Mouse (Mus musculus): Measurements from ENCODE around the gene Zbtb7b. TPM values are rescaled to one million over a fixed set of nuclear protein-coding genes. Genes with fewer than 3 reads are reported as not detected.
"Not testable (repeated sequence)": the region's sequence is repeated elsewhere in the genome, so short reads cannot be mapped to it uniquely, and the experiment has no call there.

Gene Zbtb7b
- 10 to 100 TPM; 62.3 to 62.4 TPM for total RNA-seq (2021)
- long read RNA-seq, experiment 1, partial matches to known transcripts: 6 of 15 reads
- long read RNA-seq, experiment 1, other reads (novel, unspliced or antisense): 9 of 15 reads
- long read RNA-seq, experiment 2, partial matches to known transcripts: 14 of 27 reads
- long read RNA-seq, experiment 2, other reads (novel, unspliced or antisense): 10 of 27 reads

DNA sequence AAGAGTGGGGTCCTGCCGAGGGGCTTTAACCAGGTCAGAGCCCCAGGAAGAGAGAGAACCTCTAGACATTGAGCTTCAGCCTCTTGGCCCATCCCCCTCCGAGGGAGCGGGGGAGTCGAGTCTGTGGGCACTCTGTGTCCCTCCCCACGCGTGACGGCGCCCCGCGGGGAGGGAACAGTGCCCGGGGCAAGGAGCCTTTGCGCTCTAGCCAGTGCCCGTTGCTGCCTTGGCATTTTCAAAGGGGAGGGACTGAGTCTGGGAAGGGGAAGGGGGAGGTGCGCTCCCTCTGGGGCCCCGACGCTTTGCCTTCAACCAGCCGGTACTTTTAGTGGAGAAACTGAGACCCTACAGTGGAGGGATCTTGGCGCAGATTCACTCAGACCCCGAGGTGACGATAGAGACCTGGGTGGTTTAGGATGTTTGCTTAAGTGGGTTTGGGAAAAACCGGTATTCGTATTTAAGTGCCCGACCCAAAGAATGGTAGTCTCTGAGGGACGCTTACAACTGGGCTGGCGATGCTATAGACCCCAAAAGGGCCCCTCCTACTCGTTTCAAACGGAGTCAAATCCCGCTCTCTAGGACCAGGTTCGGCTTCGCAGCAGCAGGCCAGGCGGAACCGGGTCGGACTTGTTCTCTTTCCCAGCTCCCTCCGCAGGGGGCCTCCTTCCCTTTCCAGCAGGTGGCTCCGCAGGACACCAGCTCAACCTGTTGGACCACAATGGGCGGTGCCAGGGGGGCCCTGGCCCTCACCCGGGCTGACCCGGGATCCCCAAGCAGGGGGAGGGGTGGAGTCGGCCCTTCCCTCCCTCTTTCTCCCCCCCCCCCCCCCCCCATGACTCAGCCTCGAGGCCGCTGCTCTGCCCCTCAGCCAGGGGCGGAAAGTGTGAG lies at the start of gene Zbtb7b:
Gene Zbtb7b, minus strand, starts transcription at position 771 of the 888 bp plus-strand sequence.
- peak; percentile 89 for DNase-seq

GRCm38 (mm10) chr3:89440691-89441090 lies 46.1 kb upstream of the Zbtb7b start:
- peak; percentile 64 for DNase-seq

DNA sequence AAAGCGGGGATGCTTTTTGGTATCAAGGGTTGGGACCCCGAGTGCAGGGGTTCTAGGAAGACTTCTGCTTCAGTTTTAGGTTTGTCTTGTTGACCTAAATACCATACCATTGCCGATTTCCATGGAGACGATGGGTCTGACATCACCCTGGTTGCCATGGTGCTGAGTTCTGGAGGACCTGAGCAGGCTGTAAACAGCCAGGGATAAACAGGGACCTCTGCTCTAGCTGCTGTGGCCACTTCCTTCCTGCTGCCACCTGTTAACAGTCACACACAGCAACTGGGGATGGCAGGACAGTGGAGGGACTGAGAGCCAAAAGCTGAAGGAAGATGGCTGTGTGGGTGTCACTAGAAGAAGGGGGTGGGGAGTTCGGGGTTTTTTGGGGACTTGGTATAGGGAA lies 42.7 kb upstream of the Zbtb7b start:
- DNase-seq: peak; percentile 40

DNA sequence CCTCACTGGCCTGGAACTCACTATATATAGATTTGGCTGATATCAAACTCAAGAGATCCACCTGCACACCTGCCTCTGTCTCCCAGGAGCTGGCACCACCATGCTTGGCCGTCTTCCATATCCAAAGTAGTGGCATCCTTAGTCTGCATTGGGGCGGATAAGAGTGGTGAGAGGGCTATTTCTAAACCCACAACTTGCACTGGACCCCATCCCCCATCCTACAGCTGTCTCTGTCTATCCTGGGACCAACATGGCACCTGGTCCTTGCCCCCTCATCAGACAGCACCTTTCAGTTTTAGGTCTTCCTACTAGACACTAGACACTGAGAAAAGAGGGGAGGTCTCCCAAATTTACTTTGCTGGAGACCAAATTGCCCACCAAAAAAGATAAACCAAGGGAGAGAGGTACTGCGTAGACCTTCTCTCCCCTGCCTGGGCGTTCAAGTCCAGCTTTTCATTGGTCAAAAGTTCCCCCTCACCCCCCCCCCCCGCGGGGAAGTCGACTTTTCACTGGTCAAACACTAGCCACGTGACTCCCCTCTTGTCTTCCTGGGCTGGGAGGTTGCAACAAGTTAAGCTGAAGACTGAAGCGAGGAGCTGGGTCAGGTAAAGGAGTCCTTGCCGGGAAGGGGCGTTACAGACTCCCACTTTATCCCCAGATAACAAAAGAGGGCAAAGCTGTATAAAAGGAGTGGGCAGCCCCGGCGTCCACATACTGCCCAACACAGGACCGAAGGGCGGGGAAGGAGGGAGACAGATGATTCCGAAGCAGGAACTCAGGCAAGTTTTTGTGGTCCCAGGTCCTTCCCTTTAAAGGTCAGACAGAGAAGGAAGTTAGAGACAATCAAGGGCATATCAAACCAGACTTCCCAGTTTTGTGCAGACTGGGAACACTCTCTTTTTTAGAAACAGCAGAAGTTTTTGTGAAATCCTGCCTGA lies 41.9 kb upstream of the Zbtb7b start, which contains the start of gene Pbxip1:
Gene Pbxip1, plus strand, starts transcription at position 531 of the 938 bp plus-strand sequence.
- peak; percentile 79 for DNase-seq

DNA sequence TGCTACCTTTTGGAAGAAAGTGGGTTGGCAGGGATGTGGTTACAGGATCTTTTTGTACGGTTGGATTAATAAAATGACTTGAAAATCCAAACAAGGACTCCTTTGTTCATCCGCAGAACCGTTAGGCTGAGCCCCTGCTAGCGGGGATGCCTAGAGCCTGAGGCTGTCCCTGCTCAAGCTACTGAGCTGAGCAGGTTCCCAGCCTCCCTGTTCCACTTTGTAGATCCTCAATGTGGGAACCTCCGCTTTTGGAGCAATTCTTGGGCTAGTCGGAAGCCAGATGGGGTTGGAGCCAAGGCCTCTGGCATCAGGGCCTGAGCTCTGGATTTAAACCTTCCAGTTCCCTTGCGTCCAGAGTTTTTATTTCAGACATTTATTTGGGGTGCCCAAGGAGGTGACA lies 40.5 kb upstream of the Zbtb7b start:
- no peak for DNase-seq

GRCm38 (mm10) chr3:89434532-89434931 lies 40.0 kb upstream of the Zbtb7b start:
- no peak for DNase-seq

DNA sequence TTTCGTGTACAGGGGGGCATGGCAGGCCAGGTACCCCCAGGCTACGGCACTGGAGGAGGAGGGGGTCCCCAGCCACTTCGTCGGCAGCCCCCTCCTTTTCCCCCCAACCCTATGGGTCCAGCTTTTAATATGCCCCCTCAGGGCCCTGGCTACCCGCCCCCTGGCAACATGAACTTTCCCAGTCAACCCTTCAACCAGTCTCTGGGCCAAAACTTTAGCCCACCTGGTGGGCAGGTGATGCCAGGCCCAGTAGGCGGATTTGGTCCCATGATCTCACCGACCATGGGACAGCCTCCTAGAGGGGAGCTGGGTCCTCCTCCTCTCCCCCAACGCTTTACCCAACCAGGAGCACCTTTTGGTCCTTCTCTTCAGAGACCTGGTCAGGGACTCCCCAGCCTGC lies 38.0 kb upstream of the Zbtb7b start:
- no peak for DNase-seq

DNA sequence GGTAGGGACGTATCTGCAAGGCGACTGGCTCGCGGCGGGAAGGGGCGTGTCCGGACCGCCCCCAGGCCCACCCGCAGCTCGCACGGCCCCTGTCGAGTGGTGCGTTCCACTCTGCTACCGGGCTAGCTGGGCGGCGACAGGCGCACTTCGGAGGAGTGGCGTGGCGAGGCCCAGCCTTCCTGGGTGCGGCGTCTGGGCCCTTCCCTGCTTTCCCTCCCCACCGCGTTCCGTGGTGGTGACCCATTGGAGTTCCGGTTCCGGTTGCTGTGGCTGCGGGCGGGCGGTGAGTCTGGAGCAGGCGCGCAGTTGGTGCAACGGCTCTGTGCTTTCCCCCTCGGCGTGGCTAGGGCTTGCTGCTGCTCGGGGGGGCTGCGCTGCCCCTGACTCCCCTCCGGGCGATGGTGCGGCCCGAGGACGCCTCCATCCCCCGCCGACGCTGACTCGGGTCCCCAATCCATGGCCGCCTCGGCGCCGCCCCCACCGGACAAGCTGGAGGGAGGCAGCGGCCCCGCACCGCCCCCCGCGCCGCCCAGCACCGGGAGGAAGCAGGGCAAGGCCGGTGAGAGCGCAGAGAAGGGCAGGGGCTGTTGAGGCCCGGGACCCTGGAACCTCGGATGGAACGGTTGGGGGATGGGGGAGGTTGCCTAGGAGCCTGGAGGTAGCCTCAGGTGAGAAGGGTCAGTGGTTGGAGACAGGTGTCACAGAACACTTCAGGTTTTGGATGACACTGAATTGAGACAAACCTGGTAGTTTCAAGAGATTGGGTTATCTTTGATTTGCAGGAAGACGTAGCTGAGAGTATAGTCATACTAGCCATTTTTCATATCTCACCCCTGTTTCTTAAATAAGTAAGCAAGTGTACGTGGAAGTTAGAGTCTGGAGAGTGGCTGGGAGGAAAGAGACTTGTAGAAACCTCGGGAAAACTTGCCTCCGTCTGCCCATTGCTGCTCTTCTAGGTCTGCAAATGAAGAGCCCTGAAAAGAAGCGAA lies 35.9 kb upstream of the Zbtb7b start, which contains the start of gene Pygo2:
Gene Pygo2, plus strand, starts transcription at position 44 of the 989 bp plus-strand sequence.
- DNase-seq: peak; percentile 97

DNA sequence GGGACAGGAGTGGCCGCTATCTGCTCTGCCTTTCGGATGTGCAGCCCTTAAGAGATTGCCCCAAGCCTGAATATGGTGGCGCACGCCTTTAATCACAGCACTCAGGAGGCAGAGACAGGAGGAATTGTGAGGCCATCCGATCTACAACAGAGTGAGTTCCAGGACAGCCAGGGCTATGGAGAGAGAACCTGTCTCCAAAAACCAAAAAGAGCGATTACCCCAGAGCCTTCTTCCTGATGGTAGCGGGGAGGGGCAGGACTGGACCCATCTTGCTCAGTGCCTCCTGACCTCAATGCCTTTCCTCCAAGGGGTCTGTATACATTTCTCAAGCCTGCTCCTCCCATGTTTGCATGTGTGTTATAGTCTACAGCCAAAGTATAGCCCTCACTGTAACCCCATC lies 34.4 kb upstream of the Zbtb7b start:
- not testable (repeated sequence) for DNase-seq

DNA sequence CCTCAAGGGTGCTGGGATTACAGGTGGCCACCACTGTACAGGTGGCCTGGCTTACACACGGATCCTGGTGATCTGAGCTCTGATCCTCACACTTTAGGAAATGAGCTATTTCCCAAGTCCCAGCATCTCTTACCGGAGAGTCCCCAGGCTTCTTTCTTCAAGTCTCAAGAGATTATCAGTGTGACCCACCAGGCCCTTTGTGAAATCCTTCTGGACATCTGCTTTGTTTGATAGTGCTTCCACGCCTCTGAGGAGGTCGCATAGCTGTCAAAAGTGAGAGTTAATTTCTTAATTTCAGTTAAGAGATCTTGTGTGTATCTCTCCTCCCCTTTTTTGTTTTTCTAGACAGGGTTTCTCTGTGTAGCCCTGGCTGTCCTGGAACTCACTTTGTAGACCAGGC lies 31.3 kb upstream of the Zbtb7b start:
- no peak for DNase-seq

- DNase-seq: no peak
Observed at GRCm38 (mm10) chr3:89425141-89425525, 30.6 kb upstream of the Zbtb7b start.

GRCm38 (mm10) chr3:89424416-89425140 lies 30.0 kb upstream of the Zbtb7b start:
- no peak for DNase-seq

DNA sequence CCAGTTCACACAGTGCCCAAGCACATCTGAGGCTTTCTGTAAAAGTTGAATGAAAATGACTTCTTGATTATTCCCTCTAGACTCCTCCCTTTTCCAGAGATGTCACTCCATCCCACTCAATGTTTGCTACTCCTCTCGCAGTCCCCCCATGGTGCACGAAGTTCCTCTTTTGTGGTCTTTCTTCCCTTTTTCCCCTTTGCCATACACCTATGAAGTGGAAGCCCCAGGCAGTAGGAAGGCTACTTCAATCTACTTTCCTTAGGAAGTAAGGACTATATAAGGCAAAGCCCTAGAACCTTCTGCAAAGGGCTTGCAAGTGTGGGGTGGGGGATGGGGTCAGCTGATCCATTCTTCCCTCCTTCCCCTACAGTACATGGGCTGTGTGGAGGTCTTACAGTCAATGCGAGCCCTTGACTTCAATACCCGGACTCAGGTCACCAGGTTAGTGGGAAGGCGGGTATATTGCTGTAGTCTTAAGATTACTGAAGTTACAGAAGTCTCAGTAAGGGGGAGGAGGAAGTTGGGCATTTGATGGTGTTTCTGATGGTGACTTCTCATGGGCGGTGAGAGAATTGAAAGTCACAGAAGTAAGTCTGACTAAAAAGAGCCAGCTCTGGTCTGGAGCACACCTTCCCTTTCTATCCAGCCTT lies 28.1 kb upstream of the Zbtb7b start:
- DNase-seq: no peak

GRCm38 (mm10) chr3:89421810-89422473 lies 27.4 kb upstream of the Zbtb7b start:
- peak; percentile 24 for DNase-seq

- DNase-seq: peak; percentile 87
Observed at GRCm38 (mm10) chr3:89421002-89421774, 26.6 kb upstream of the Zbtb7b start.

DNA sequence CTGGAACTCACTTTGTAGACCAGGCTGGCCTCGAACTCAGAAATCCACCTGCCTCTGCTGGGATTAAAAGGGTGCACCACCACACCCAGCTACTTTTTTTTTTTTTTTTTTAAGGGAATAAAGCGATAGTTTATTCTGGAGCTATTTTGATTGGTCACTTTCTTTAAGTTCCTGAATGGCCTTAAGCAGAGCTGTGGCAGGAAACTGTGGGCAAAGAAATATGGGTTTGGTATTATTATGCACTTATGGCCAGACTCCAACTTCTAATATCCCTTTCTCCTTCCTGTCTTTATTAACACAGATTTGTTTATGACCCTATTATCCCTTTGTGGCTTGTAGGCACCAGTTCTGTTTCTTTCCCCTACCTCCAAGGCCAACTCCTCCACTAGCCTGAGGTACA lies 25.8 kb upstream of the Zbtb7b start:
- no peak for DNase-seq

- no peak for DNase-seq
Observed at GRCm38 (mm10) chr3:89419981-89420380, 25.4 kb upstream of the Zbtb7b start.

DNA sequence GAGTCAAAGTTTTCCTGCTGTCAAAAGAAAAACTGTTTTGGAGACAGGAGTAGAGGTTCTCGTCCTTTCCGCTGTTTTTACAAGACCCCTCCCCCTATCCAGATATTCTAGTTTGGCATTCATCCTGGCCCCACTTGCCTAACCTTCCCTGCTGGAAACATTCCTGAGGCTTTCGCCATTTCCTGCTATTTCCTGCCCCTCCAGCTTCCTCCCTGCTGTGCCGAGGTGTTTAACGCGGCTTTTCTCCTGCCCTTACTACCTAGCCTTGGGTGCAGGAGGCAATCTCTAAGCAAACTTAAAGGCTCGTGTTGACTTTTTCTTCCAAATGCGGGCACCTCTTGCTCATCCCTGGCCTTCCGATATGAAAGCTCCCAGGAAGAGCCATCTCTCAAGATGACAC lies 25.0 kb upstream of the Zbtb7b start:
- peak; percentile 80 for DNase-seq

All from adrenal gland, postnatal 10 days (tissue).